Mouse (Mus musculus) embryonic facial prominence, embryonic 11.5 days (tissue): Measurements from ENCODE around the gene Tmem106a. TPM values are rescaled to one million over a fixed set of nuclear protein-coding genes. Genes with fewer than 3 reads are reported as not detected.

Source experiments
- ATAC-seq: fragments of 200-750 bp; cut with Nextera tagmentation; replicated peaks from 2 replicates; pipeline ENCODE4 v1.8.0; 2017; ENCODE audit warnings: low read depth; ENCODE audit not compliant: insufficient number of reproducible peaks, low FRiP score, low TSS enrichment
- DNase-seq: peaks from one replicate; pipeline ENCODE4 v3.0.0-alpha.2; 2015; ENCODE audit warnings: low spot score
- H3K27ac ChIP-seq: fragments of 300-500 bp; sonication (generic); replicated peaks from 2 replicates; pipeline ENCODE4 v1.5.1; 2014; ENCODE audit warnings: mild to moderate bottlenecking, low read depth, low read length, control low read depth
- H3K27me3 ChIP-seq: fragments of 300-500 bp; sonication (generic); 2 replicates; pipeline ENCODE4 v1.6.1; 2014; ENCODE audit warnings: mild to moderate bottlenecking, low read length, moderate library complexity, mixed read lengths; ENCODE audit not compliant: control insufficient read depth, insufficient read depth
- H3K36me3 ChIP-seq: fragments of 300-500 bp; sonication (generic); replicated peaks from 2 replicates; pipeline ENCODE4 v1.6.1; 2014; ENCODE audit warnings: low read depth, mild to moderate bottlenecking, low read length, moderate library complexity, mixed read lengths; ENCODE audit not compliant: control insufficient read depth, insufficient read depth
- H3K4me1 ChIP-seq: fragments of 300-500 bp; sonication (generic); 2 replicates; pipeline ENCODE4 v1.6.1; 2014; ENCODE audit warnings: low read length, mixed read lengths; ENCODE audit not compliant: control insufficient read depth, insufficient read depth
- H3K4me2 ChIP-seq: fragments of 300-500 bp; sonication (generic); 2 replicates; pipeline ENCODE4 v1.6.1; 2014; ENCODE audit warnings: low read depth, mild to moderate bottlenecking, control low read depth, low read length, moderate library complexity
- H3K4me3 ChIP-seq: fragments of 300-500 bp; sonication (generic); 2 replicates; pipeline ENCODE4 v1.5.1; 2014; ENCODE audit warnings: low read depth, low read length, control low read depth
- H3K9ac ChIP-seq: fragments of 300-500 bp; sonication (generic); replicated peaks from 2 replicates; pipeline ENCODE4 v1.6.1; 2014; ENCODE audit warnings: mild to moderate bottlenecking, control low read depth, low read length
- H3K9me3 ChIP-seq: fragments of 300-500 bp; sonication (generic); replicated peaks from 2 replicates; pipeline ENCODE4 v1.6.1; 2016; ENCODE audit warnings: mild to moderate bottlenecking, low read length, inconsistent platforms, mixed read lengths; ENCODE audit not compliant: control insufficient read depth
- WGBS: fragments of 180-500 bp; shearing (Covaris S2); extraction: QIAGEN DNeasy Blood & Tissue Kit; methylation state at CpG from one replicate; pipeline ENCODE4 v1.1.7; 2014; 5-methylcytosine and 5-hydroxymethylcytosine counted together
- polyA plus RNA-seq: library from polyadenylated mRNA; unstranded; fragments of >200 nt; fragmentation: Nextera tagmentation; extraction: Ambion mirVana; gene quantifications from 2 replicates; pipeline ENCODE4 v1.2.1, GENCODE M21; 2014

The Tmem106a gene
- polyA plus RNA-seq, 1 experiment from 2014 or later, result 2.0 TPM

DNA sequence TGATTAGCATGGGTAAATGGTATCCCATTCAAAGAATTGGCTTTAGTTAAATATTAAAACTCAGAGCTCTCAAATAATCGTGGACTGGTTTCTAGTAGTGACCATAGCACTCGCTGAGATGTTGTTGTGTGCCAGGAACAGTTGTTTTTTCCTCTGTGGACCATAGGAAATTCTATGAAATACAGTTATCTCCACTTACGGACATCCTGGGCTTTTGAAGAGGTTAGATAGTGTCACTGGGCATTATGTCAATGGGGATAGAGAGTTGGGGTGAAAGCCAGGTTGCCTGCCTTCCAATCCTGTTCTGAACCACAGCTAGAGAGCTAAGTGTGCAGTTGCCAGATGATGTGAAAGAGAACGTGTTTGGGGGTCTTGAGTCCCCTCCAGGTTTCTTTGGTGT lies 3.8 kb downstream of the Tmem106a start:
- H3K4me3 ChIP-seq, result no peak overlapping the region

DNA sequence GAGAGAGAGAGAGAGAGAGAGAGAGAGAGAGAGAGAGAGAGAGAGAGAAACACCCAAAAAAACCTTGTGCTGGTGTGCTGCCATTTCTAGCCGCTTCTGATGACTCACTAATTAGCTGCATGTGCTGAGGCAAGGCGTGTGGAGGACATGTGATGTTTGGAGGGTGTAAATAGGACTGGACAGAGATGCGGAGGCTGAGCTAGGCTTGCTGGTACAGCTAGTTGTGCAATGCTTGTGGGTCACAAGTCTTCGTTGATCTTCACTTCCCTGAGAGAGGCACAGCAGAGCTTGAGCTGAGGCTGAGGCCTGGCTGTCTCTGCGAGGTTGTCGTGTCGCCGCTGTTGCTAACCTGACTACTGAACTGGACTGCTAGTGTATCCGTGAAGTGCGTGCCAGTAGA lies 5.6 kb downstream of the Tmem106a start:
- Histone ChIP-seq H3K9me3 (no peaks in the 10 kb centered on the region), H3K36me3 (no peaks in the 10 kb centered on the region), H3K4me1 (no peaks in the 10 kb centered on the region), H3K27ac (no peak overlapping the region), H3K9ac (no peak overlapping the region), H3K4me3 (no peak overlapping the region), H3K4me2 (no peak overlapping the region), H3K27me3 (no peaks in the 10 kb centered on the region)
- no peak for DNase-seq
- ATAC-seq, result no peak
- 87% methylated on average over 10 of the region's 10 CpGs for WGBS

More for the DNA sequence above, 3.8 kb downstream of the Tmem106a start:
- no peak overlapping the region for H3K9ac ChIP-seq
- no peak overlapping the region for H3K27ac ChIP-seq
- H3K27me3 ChIP-seq, result no peaks in the 10 kb centered on the region
- H3K4me2 ChIP-seq, result no peak overlapping the region
- H3K9me3 ChIP-seq, result no peaks in the 10 kb centered on the region
- no peaks in the 10 kb centered on the region for H3K36me3 ChIP-seq
- WGBS, result 79% methylated on average over 4 of the region's 4 CpGs
- no peak for ATAC-seq
- H3K4me1 ChIP-seq, result no peaks in the 10 kb centered on the region
- DNase-seq, result no peak

DNA sequence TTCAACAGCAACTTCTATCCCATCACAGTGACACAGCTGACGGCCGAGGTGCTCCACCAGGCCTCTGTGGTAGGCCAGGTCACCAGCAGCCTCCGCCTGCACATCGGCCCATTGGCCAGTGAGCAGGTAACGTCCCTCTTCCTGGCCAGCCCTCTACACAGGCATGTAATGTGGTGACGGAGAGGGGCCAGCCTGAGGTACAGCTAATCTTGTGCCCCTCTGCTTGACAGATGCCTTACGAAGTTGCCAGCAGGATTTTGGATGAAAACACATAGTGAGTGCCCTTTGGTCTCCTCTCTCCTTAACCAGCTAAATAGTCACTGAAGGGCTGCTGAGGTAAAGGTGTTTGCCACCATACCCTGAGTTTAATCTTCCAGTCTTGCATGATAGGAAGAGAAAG lies 6.8 kb downstream of the Tmem106a start:
- Histone ChIP-seq H3K36me3 (no peaks in the 10 kb centered on the region), H3K4me1 (no peaks in the 10 kb centered on the region), H3K9ac (no peak overlapping the region), H3K9me3 (no peaks in the 10 kb centered on the region), H3K4me2 (no peak overlapping the region), H3K27ac (no peak overlapping the region), H3K27me3 (no peaks in the 10 kb centered on the region), H3K4me3 (no peak overlapping the region)
- WGBS, result 87% methylated on average over 7 of the region's 7 CpGs
- no peak for DNase-seq
- no peak for ATAC-seq

DNA sequence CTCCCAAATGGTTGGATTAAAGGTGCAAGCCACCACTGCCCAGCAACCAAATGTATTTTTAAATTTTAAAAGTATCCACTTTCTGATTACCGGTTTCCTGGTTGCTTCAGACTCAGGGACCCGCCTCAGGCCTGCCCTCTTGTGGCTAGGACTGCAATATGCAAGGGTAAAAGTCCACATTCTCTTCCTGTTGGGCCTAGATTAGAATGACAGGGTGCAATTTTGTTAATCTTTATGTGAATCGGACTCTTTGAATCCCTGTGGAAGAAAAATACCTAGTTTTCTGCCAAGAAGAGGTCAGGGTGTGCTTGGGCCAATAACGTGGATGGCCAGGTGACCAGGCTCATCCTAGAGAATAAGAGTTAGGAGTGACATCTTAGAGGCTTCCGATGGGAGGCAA lies 7.4 kb downstream of the Tmem106a start:
- WGBS, result 32% methylated on average over 5 of the region's 5 CpGs
- no peak overlapping the region for H3K27ac ChIP-seq
- DNase-seq (peak; percentile 73), ATAC-seq (no peak)
- no peaks in the 10 kb centered on the region for H3K27me3 ChIP-seq
- no peak overlapping the region for H3K4me2 ChIP-seq
- H3K4me1 ChIP-seq, result no peaks in the 10 kb centered on the region
- H3K9ac ChIP-seq, result no peak overlapping the region
- no peaks in the 10 kb centered on the region for H3K9me3 ChIP-seq
- no peaks in the 10 kb centered on the region for H3K36me3 ChIP-seq
- no peak overlapping the region for H3K4me3 ChIP-seq

DNA sequence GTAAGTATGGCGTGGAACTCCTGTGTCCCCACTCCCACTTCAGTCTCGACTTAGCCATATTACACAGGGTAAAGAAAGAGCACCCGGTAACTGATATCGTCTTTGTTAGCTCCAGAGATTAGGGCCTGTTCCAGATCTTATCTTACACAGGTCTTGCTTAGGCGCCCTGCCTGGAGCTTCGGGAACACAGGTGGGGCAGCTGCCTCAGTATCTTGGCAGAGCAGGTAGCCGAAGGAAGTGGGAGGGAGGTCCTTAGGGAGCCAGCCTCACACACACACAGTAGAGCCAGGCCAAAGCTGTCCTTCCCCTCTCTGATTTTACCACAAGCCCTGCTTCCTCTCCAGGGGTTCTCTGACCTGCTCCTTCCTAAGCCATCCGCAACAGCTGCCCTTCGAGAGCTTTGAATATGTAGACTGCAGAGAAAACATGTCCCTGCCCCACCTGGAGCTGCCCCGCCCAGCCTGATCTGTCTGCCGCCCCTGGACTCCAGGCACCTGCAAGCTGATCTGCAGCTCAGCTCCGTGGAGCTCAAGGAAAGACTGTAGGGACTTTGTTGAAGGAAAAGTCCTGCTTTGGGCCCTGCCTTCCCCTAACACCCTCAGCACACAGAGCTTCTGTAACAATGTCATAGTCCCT lies 8.1 kb downstream of the Tmem106a start:
- Histone ChIP-seq H3K27me3 (no peaks in the 10 kb centered on the region), H3K36me3 (no peaks in the 10 kb centered on the region)
- no peak for DNase-seq

DNA sequence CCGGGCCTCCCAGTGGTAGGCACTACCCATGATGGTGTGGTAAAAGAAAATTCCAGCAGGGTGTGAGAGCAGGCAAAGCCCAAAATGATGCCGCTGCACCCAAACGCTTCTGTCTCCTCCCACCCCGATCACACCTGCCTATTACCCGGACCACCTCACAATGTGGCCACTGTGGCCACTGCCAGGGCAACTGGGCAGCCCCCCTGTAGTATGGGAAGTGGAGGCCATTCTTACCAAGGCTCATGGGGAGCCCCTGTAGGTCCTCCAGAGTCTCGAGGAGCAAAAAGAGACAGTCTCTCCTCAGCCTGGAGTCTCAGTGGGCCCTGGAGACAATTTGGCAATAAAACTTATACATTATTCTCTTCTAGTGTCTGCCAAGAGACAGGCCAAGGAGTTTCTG lies 17.1 kb downstream of the Tmem106a start, which contains the start of gene Gm11634:
Gene Gm11634 (minus strand): TSS at position 101 of the 400 bp plus-strand sequence.
- Histone ChIP-seq H3K9ac (no peak within 1 kb of the TSS), H3K4me2 (no peak within 1 kb of the TSS), H3K36me3 (no peaks in the 10 kb centered on the region), H3K9me3 (no peaks in the 10 kb centered on the region), H3K4me1 (no peaks in the 10 kb centered on the region), H3K27me3 (no peaks in the 10 kb centered on the region), H3K27ac (no peak within 1 kb of the TSS), H3K4me3 (no peak within 1 kb of the TSS)
- 77% methylated on average over 6 of the region's 6 CpGs for WGBS
- no peak for ATAC-seq
- no peak for DNase-seq

More for the DNA sequence above, 8.1 kb downstream of the Tmem106a start:
- Histone ChIP-seq H3K4me3 (no peak overlapping the region), H3K9ac (no peak overlapping the region), H3K4me1 (no peaks in the 10 kb centered on the region), H3K4me2 (no peak overlapping the region), H3K27ac (no peak overlapping the region), H3K9me3 (no peaks in the 10 kb centered on the region)
- WGBS, result 76% methylated on average over 12 of the region's 12 CpGs
- no peak for ATAC-seq

DNA sequence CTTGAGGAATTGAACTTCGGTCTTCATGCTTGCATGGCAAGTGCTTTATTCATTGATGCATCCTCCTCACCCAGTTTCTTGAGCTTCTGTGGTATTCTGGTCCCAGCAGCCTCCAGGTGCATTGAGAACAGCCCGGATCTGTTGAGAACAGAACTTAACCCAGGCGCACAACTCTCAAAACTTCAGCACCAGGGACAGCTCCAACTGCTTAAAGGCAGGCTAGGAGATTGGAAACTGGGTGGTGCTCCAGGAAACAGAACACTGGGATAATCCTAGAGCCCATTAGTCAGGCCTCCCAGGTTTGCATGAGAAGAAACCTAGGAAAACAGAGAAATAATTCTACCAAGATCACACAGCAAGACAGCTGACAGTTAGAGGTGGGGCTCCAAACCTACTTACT lies 20.4 kb downstream of the Tmem106a start:
- Histone ChIP-seq H3K36me3 (no peaks in the 10 kb centered on the region), H3K9ac (no peak overlapping the region), H3K4me1 (no peaks in the 10 kb centered on the region), H3K4me2 (no peak overlapping the region), H3K9me3 (no peaks in the 10 kb centered on the region), H3K27ac (no peak overlapping the region), H3K4me3 (no peak overlapping the region), H3K27me3 (no peaks in the 10 kb centered on the region)
- DNase-seq (peak; percentile 94), ATAC-seq (no peak)
- WGBS, result 11% methylated on average over 3 of the region's 3 CpGs

DNA sequence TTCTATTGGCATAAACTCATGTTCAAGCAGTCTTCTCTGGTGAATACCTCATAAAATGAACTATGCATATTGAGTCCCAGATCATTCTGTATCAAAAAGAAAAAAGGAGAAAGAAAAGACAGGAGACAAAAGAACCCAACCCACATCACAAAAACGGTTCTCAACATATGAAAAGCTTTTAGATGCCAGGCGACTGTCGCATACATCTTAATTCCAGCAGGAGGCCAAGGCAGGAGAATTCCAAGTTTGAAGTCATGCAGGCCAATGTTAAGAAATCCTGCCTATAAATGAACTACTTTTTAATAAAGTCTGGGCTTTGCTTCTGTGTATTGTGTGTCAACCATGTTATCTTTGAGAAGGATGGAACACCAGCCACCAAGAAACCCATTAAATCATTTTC lies 22.1 kb downstream of the Tmem106a start:
- Histone ChIP-seq H3K9ac (no peak overlapping the region), H3K4me2 (peak overlapping the region; percentile 26; the same call in 1 of the 2 replicates), H3K4me1 (no peaks in the 10 kb centered on the region), H3K36me3 (no peaks in the 10 kb centered on the region), H3K27ac (no peak overlapping the region), H3K4me3 (no peak overlapping the region), H3K27me3 (no peaks in the 10 kb centered on the region), H3K9me3 (no peaks in the 10 kb centered on the region)
- WGBS, result 2% methylated on average over 3 of the region's 3 CpGs
- ATAC-seq (no peak), DNase-seq (no peak)
